Mouse (Mus musculus) cerebellum, adult 2 months (tissue): ENCODE measurements at regions not wholly inside any gene's neighbourhood (a gene's known extent, or its start where the extent isn't known, plus 50 kb on each side); places are given as distances from the start of the nearest gene placed in this dataset.

ENCODE experiments used
- CTCF ChIP-seq: fragments of 200-500 bp; IDR thresholded peaks from 2 replicates; pipeline ENCODE4 v1.5.1; 2011; ENCODE audit warnings: low read depth, mild to moderate bottlenecking, control low read depth, low read length, moderate library complexity, borderline replicate concordance; ENCODE audit not compliant: insufficient read depth
- POLR2A ChIP-seq: fragments of 200-500 bp; IDR thresholded peaks from 2 replicates; pipeline ENCODE4 v1.6.1; 2011; ENCODE audit warnings: low read length, control low read depth, borderline replicate concordance; ENCODE audit not compliant: insufficient read depth

DNA sequence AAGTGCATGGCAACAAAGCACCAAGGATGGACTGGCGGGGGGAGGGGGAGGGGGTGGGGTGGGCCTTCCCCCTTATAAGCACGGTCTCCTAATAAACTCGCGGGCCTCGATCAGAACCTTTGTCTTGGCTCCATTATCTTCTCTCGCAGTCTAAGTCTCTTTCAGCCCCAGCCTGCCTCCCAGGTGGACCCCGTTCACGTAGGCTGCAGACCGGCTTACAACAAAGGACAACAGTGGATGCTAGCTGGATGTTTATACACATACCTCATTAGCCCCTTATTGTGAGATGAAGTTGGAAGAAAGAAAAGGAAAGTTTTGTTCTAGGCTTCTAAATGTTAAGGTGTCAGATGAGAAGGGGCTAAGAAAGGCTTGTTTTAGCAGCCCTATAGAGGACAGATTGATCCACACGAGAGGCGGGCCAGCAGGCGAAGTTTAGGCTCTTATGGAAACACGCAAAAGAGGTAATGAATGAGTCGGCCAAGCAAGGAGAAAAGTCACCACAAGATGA, 272.6 kb downstream of the Cd47 start:
- TF ChIP-seq POLR2A (no peak), CTCF (no peak)
